Mouse (Mus musculus): ENCODE data around the gene Atxn7l1.

GRCm38 (mm10) chr12:33394804-33395623, 247.5 kb downstream of the Atxn7l1 start, which contains the start of gene Efcab10:
- no peak for TF ChIP-seq E2F4 (IDR thresholded peaks at IDR 0.05; ENCODE audit: insufficient read depth)
- no peak for TF ChIP-seq MYOG (IDR thresholded peaks at IDR 0.05; ENCODE audit: control insufficient read depth in 1 of 3, insufficient read depth in 1 of 3, insufficient read length in 2 of 3, low read depth in 2 of 3)
- no peak for TF ChIP-seq POLR2AphosphoS2 (IDR thresholded peaks at IDR 0.05; ENCODE audit: insufficient read length, low read depth)
- no peak for TF ChIP-seq CEBPB (IDR thresholded peaks at IDR 0.05; ENCODE audit: insufficient read depth, poor library complexity, severe bottlenecking)
- no peak for TF ChIP-seq POLR2A (IDR thresholded peaks at IDR 0.05; ENCODE audit: insufficient read length, low read depth)
- TF ChIP-seq TCF12 (IDR thresholded peaks at IDR 0.05; ENCODE audit: insufficient read depth, poor library complexity, severe bottlenecking): no peak
- no peak for TF ChIP-seq MAX (IDR thresholded peaks at IDR 0.05; ENCODE audit: low read depth)
- TF ChIP-seq MYOD1 (IDR thresholded peaks at IDR 0.05; ENCODE audit: control insufficient read depth in 1 of 3, insufficient read length in 2 of 3, low read depth in 2 of 3): no peak
- TF ChIP-seq USF1 (IDR thresholded peaks at IDR 0.05; ENCODE audit: low read depth): no peak

All from myocyte (in vitro differentiated cells).